Mouse (Mus musculus): ENCODE results near the gene Clec10a.

DNA sequence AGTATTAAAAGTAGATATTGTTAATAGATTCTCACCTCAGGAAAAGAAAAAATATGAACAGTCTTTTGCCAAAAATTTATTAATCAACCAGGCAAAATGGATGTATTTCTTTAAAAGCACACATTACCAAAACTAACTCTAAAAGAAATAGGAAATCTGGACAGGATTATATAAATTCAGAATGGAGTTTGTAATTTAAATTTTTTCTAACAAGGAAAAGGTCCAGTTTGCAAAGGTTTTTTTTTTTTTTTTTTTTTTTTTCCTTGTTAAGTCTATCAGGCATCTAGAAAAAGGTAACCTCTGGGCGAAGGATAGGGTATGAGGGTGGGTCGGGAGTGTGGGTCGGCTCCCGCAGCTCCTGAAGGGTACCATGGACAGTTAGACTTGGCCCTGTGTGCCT is 24.5 kb downstream of the Clec10a start:
- TF ChIP-seq CTCF (IDR thresholded peaks at IDR 0.05; ENCODE audit: low read depth, low read length) (no peak), EP300 (IDR thresholded peaks at IDR 0.05; ENCODE audit: insufficient read depth, low read depth, low read length) (no peak)

All from ES-Bruce4 (cell line).